Mouse (Mus musculus) kidney, postnatal 25 days (tissue): ENCODE measurements around the gene P4ha2.

ENCODE experiments used
- DNase-seq, 2 experiments: peaks; one replicate each; pipeline ENCODE4 v3.0.0; 2021; ENCODE audit warnings: mixed read lengths in 2 of 2

P4ha2 gene

DNA sequence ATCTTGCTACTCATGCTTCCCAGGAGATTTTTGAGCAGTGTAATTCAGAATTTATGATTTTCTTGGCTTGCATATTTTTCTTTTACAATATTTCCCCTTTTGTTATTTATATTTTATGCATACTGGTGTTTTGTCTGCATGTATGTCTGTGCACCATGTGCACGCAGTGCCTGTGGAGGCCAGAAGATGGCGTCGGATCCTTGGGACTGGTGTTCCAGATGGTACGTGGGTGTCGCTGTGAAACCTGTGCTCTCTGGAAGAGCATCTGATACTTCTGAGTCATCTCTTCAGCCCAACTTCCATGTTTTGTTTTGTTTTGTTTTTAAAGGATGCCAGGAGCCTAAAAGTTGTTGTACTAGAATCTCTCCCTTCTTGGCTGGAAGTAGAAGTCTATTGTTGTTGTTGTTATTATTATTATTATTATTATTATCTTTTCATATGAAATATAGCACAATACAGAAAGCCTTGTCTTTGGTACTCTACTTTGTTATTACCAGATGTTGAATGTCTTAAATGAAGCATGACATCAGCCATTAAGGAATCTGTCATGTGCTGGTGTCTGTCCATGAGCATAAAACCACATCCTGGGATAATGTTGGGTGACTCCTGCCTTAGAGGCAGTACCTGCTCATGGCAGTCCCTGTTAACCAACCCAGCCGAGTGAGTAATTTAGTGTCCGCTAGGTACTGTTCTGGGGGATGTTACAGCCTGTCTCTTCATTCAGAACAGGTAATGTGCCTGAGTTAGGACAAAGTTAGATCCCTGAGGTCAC, 41.5 kb downstream of the P4ha2 start:
- DNase-seq, result no peak

DNA sequence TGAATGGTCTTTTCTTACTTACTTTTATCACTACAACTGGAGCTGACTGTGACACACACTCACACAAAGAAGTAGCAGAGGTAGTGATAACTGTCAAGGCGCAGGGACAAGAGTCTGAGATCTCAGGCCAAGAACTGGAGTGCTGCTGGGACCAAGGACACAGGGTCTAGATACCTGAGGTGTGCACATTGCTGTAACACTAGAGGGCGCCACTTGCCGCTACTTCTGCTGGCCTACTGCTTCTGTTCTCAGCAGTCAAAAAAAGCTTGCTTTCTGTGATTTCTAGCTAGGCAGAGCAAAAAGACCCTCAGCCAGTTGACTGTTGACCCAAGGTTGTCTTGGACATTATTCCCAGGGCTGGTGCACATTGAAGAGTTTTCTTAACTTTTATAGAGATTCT, 45.0 kb downstream of the P4ha2 start:
- peak; percentile 73 to 80 for DNase-seq

DNA sequence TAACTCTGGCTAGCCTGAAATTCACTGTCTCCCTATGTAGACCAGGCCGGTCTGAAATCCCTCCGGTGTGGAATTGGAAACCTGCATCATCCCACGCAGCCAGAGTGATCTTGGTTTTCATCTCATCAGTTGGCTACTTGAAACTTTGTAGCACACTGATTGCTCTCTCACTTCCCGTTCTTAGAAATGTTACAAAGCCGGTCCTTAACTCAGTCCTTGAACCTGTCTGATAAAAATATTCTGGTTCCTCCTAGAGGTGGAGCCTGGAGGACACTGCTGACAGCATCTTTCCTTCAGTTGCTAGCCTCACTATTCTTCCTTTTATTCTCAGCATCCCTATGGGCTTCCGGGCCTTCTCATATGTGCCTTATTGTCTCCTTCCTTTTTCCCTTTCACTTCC, 46.1 kb downstream of the P4ha2 start:
- DNase-seq, result no peak

DNA sequence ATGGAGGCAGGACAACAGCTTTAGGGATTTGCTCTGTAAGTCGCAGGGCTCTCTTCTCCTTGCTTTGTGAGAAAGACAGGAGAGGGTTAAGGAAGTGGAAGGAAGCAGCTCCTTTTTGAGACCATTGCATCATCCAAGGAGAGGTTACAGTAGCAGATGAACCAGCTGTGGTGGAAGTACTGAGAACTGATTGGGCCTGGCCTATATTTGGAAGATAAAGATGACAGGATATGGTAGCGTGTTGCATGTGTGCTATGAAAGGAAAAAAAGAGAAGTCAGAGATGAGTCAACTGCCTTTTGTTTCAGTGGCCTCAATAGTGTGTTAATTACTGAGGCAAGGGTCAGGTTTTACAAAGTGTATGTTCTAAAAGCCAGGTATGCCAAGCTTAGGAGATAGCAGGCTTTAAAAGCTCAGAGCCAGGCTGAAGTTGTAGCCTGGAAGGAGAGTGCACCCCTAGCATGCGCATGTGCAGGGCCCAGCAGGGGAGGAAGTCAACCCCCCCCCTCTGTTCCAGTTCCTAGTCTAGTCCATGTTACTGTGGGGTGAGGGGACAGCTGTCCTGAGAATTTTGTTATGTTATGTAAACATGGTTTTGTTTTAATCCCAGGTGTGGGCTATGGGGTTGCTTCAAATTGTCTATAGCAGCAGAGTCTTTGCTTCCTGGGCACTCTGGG, 50.0 kb downstream of the P4ha2 start:
- DNase-seq, result no peak

DNA sequence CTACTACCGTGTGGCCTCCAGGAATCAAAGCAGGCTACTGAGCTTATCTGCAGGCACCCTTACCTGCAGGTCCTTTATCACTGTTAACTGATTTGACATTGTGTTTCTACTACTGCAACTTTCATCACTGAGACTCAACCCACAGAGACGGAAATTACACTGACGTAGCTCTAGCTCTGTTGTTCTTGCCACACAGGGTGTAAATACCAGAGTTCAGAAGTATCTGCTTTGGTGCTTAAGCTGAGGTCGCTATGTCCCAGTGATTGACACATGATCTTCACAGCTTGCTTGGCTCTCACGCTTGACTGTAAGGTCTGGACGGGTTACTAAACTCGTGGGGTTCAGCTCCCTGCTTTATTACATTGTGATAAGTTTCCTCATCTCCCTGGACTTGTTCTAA, 51.2 kb downstream of the P4ha2 start:
- DNase-seq, result no peak

DNA sequence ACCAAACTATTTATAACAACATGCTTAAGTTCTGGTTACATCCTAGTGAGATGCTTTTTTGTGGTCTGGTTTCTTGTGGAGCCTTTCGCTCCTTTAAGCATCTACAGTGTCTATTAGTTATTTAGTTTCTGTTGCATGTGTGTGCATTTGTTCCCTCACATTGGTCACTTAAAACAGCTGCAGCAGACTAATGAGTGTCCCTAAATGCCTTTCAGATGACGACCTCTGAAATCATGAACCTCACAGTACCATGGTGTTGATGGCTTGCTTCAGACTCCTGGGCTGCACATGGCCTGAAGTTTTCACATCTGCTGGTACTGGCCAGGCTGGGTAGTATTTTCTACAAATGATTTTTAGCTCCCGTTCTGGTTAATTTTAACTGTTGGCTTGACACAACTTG, 53.1 kb downstream of the P4ha2 start:
- DNase-seq, result no peak

DNA sequence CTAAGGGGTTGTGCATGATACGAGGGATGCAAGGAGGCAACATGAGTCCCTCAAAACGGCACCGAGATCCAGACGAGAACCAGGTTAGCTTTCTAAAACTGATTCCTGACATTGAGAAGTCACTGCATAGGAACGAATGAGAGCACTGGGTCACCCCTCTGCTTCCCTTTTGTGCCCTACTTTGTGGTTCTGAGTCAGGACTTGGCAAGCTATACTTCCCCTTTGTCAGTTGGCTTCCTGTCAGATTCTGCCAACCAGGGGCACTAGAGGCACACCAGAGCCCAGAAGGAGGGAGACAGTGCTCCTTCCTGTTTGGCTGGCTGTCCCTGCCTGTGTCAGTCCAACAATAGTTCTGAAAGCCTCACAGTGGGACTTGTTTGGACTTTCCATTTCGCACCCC, 56.0 kb downstream of the P4ha2 start:
- peak; percentile 37 to 59 for DNase-seq

DNA sequence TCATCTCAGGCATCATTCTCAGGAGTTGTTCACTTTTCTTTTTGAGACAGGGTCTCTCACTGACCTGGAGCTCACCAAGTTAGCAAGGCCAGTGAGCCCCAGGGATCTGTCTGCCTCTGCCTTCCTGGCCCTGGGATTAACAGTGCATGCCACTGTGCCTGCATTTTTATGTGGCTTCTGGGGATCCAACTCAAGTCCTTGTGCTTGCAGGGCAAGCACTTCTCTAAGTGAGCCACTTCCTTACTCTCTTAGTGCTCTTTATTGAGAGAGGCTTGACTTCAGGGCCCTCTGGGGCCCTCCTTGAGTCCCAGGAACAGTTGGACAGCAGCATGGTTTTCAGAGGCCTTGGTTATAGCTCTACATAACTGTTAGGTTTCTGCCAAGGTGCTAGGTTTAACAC, 56.6 kb downstream of the P4ha2 start:
- no peak for DNase-seq

DNA sequence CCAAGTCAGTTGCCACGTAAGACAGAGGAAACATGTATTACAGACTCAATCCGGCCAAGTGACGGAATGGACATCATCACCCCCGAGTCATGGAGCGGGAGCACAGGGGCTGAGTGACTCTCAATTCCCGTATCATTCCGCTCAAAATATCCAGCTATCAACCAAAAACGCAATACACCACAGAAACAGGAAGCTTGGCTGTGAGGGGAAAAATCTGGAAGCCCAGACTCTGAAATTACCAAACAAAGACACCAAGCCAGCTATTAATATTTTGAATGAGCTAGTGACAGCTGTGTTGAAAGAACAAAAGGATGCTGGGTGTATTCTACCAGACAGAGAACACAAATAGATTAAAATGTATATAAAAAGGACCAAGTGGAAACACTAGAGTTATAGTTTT, 57.7 kb downstream of the P4ha2 start:
- no peak for DNase-seq

DNA sequence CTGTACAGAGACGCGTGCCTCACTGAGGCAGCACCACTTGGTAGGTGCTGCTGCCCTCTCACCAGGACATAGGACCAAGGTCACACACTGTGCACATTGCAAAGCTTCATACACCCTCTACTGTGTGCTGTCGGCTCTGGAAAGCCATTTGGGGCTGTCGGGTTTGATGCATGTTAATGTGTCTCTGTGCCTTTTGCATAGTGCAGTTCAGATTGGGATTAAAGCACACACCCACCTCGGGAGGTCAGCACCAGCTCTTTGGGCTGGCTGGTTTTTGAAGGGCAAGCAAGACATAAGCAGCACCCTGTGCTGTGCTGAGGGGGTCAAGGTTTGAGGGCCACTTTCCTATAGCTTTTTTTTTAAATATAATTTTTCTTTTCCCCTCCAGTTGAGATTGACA, 60.5 kb downstream of the P4ha2 start:
- DNase-seq, result peak in 1 of 2 experiments; percentile 53

DNA sequence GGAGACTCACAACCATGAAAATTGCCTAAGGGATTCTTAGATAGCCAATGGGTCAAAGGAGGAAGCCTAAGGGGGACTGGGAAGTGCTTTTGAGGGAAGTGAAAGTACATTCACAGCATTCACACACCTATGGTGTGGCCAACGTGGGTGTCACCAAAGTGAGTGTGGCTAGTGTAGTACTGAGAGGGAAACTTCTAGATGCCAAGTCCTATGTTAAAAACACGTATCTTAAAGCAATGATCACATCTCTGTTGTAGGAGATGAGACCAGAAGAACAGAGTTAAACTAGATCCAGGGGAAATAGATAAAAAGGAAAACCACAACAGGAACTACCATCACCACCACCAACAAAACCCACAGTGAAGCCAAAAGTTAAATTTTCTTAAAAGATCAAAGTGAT, 61.0 kb downstream of the P4ha2 start:
- no peak for DNase-seq

DNA sequence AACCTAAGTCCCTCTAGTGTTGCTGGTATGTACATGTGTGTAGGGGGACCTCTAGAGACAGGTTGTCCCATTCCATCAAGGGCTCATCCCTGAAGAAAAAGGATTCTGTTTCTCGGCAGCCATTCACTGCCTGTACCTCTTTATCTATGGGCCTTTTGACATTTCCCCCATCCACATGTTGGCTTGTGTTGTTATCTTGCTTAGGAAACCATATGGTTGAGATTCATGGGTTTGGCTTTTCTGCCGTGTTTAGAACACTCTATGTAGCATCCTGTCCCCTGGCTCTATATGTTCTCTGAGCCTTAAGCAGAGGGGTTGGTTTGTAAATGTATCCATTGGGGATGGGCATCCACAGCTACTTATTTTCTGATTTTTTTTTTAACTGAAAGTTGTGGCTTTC, 61.6 kb downstream of the P4ha2 start:
- DNase-seq, result no peak

DNA sequence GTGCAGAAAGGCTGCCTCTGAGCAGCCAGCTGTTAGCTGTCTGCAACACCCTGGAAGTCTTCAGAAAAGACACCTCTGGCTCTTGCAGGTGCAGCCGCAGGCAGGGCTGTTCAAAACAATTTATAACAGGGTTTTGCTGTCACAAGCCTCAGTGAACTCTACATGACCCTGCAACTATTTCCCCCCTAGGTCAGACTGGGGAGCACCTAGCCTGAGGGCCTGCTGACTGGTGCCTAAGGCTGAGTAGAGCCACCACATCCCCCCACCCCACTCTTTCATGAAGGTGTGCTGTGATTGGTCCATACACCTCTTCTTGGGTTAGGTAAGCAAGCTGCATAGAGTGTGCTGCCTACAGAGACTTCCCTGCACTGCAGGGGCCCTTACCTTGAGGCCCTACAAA, 63.1 kb downstream of the P4ha2 start:
- no peak for DNase-seq

DNA sequence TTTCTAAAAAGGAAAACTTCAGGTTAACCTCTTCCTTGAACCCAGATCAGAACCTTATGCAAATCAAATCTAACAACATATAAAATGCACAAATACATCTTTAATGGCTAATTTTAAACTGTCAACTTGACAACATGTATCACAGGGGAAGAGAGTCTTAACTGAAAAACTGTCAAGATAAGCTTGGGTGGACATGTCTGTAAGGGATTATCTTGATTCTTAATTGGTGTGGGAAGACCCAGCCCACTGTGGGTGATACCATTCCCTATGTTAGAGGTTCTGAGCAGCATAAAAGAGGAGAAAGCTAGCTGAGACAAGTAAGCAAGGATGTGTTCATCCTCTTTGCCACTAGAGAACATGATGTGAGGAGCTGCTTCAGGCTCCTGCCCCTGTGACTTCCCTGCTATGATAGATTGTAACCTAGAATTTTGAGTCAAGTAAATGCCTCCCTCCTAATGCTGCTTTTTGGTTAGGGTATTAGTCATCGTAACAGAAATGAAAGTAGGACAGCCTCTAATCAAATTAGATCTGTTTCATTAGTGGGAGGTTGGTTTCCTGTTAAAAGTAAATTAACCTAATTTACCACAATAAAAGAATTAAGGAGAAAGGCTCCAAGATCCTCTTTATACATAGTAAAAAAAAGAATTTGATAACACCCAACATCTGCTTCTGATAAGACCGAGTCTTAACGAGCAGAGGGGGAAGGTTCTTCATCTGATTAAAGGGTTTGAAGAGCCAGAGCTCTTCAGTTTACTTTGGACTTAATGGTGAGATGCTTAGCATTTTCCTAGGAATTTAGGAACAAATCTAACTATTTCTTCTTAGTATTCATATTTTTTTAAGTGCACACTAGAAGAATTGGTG, 69.8 kb downstream of the P4ha2 start:
- no peak for DNase-seq

DNA sequence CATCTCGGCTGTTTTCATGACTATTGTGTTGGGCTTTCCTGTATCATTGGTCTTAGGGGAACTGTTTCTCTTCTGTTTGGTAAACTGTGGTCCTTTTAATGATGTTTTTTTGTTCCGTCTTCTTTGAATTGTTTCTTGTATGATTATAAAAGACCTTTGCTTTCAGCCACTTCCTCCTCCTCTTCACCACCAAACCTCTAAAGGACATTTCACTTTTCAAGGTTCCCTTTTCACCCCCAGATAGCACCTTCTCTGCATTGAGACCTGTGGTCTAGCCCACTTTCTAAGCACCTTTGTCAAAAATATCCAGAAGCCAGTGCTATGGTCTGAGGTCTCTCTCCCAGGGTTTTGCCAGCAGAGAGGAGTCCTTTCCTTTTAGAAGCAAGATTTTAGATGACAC, 71.3 kb downstream of the P4ha2 start:
- DNase-seq, result no peak

DNA sequence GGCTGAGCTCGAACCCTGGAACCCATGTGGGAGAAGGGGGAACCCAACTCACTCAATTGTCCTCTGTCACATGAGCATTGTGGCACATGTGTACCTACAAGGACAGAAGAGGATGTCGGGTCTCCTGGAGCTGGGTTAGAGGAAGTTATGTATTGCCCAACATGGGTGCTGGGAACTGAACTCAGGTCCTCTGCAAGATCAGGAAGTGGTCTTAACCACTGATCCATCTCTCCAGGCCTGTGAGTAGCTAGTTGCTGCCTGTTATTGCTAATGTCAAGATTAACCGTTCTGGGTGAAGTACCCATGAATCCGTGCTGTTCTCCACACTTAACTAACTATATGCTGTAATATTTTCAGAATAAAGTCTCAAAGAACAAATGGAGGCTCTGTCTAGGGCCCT, 74.3 kb downstream of the P4ha2 start:
- DNase-seq, result no peak

DNA sequence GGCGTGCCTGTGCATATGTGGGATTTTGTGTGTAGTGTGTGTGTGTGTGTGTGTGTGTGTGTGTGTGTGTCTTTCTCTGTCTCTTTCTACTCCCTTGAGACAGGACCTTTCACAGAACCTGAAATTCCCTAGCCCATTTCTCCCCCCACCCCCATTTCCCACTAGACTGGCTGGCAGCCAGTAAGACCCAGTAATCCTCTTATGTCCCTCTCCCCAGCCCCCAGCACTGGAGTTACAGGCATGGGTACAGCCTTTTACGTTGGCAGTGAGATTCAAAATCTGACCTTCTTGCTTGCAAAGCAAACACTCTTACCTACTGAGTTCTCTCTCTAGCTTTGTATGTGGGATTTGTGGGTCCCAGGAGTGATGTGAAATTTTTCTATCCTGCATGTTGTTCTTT, 75.0 kb downstream of the P4ha2 start:
- no peak for DNase-seq
